Mouse (Mus musculus) CH12.LX (cell line): Measurements from ENCODE around the gene Cap1. TPM values are rescaled to one million over a fixed set of nuclear protein-coding genes. Genes with fewer than 3 reads are reported as not detected.

Experiments used
- DNase-seq: peaks from one replicate; pipeline ENCODE4 v3.0.0-alpha.2; 2013; ENCODE audit errors: extremely low read depth
- H3K27ac ChIP-seq: 2 replicates; pipeline ENCODE4 v1.5.1; 2012; ENCODE audit warnings: low read depth, mild to moderate bottlenecking, control low read depth, moderate library complexity; ENCODE audit not compliant: insufficient read depth
- H3K27me3 ChIP-seq: replicated peaks from 2 replicates; pipeline ENCODE3; 2012; ENCODE audit warnings: inconsistent platforms
- H3K36me3 ChIP-seq, 2 experiments: replicated peaks in 1 of 2; 2 replicates each; pipeline versions ENCODE3 to v1.6.1; 2012; ENCODE audit warnings: inconsistent platforms in 1 of 2, low read length in 1 of 2, mild to moderate bottlenecking in 1 of 2, mixed read lengths in 1 of 2, moderate library complexity in 1 of 2; ENCODE audit not compliant: control insufficient read depth in 1 of 2, insufficient read depth in 1 of 2
- H3K4me1 ChIP-seq, 2 experiments: 2 replicates each; pipeline ENCODE4 v1.6.1; 2012; ENCODE audit warnings: inconsistent platforms in 1 of 2, moderate library complexity in 1 of 2; ENCODE audit not compliant: insufficient read depth in 2 of 2, control insufficient read depth in 1 of 2
- H3K4me2 ChIP-seq: 2 replicates; pipeline ENCODE4 v1.6.1; 2012; ENCODE audit warnings: low read depth, mild to moderate bottlenecking, control low read depth; ENCODE audit not compliant: poor library complexity, insufficient read depth, severe bottlenecking
- H3K4me3 ChIP-seq, 3 experiments: fragments of 150-350 bp in 1 of 3; sonication (generic) in 1 of 3; replicated peaks in 1 of 3; 2 replicates each; pipeline versions ENCODE3 to v1.5.1; 2011 to 2012; ENCODE audit warnings: low read depth in 2 of 3, low read length in 2 of 3, mild to moderate bottlenecking in 2 of 3, moderate library complexity in 2 of 3, control low read depth in 1 of 3, improper control_type of control experiment in 1 of 3, inconsistent platforms in 1 of 3, mixed read lengths in 1 of 3; ENCODE audit not compliant: poor library complexity in 1 of 3
- H3K79me2 ChIP-seq: replicated peaks from 2 replicates; pipeline ENCODE4 v1.6.1; 2012; ENCODE audit warnings: mild to moderate bottlenecking, moderate library complexity; ENCODE audit not compliant: control insufficient read depth, poor library complexity, insufficient read depth, severe bottlenecking; ENCODE audit errors: extremely low read depth
- H3K9ac ChIP-seq: 2 replicates; pipeline ENCODE4 v1.6.1; 2012; ENCODE audit warnings: low read depth, mild to moderate bottlenecking, control low read depth, moderate library complexity; ENCODE audit not compliant: insufficient read depth
- H3K9me3 ChIP-seq: replicated peaks from 2 replicates; pipeline ENCODE3; 2012; ENCODE audit warnings: low read length, inconsistent platforms, mixed read lengths
- CHD1 ChIP-seq: IDR thresholded peaks from 2 replicates; pipeline ENCODE4 v1.6.1; 2012; ENCODE audit warnings: low read depth, low read length, improper control_type of control experiment, inconsistent platforms
- CTCF ChIP-seq, 2 experiments: IDR thresholded peaks in 1 of 2; conservative IDR thresholded peaks in 1 of 2; 2 replicates each; pipeline ENCODE4 v1.5.1; 2011 to 2012; ENCODE audit warnings: low read depth in 2 of 2, low read length in 2 of 2, improper control_type of control experiment in 1 of 2, inconsistent platforms in 1 of 2, mild to moderate bottlenecking in 1 of 2, moderate library complexity in 1 of 2
- ELF1 ChIP-seq: IDR thresholded peaks from 2 replicates; pipeline ENCODE4 v1.6.1; 2014; ENCODE audit warnings: low read depth, mild to moderate bottlenecking, inconsistent platforms, low read length, improper control_type of control experiment
- ETS1 ChIP-seq: conservative IDR thresholded peaks from 2 replicates; pipeline ENCODE4 v1.6.1; 2012; ENCODE audit warnings: low read depth, mild to moderate bottlenecking, inconsistent platforms, low read length, improper control_type of control experiment, moderate library complexity
- GABPA ChIP-seq: IDR thresholded peaks from 2 replicates; pipeline ENCODE4 v1.6.1; 2012; ENCODE audit warnings: low read depth, low read length, improper control_type of control experiment, inconsistent platforms; ENCODE audit not compliant: insufficient replicate concordance
- JUND ChIP-seq: conservative IDR thresholded peaks from 2 replicates; pipeline ENCODE4 v1.6.1; 2011; ENCODE audit warnings: low read depth, low read length, improper control_type of control experiment
- MAZ ChIP-seq: IDR thresholded peaks from 2 replicates; pipeline ENCODE4 v1.6.1; 2012; ENCODE audit warnings: low read depth, mild to moderate bottlenecking, inconsistent platforms, low read length, improper control_type of control experiment, moderate library complexity
- NELFE ChIP-seq: IDR thresholded peaks from 2 replicates; pipeline ENCODE4 v1.6.1; 2011; ENCODE audit warnings: low read depth, low read length, improper control_type of control experiment
- SMC3 ChIP-seq: IDR thresholded peaks from 2 replicates; pipeline ENCODE4 v1.6.1; 2011; ENCODE audit warnings: low read depth, low read length, improper control_type of control experiment
- TBP ChIP-seq: conservative IDR thresholded peaks from 2 replicates; pipeline ENCODE4 v1.6.1; 2011; ENCODE audit warnings: low read depth, low read length, improper control_type of control experiment
- UBTF ChIP-seq: IDR thresholded peaks from 2 replicates; pipeline ENCODE4 v1.6.1; 2012; ENCODE audit warnings: low read depth, mild to moderate bottlenecking, inconsistent platforms, low read length, improper control_type of control experiment, moderate library complexity
- USF1 ChIP-seq: IDR thresholded peaks from 2 replicates; pipeline ENCODE4 v1.6.1; 2014; ENCODE audit warnings: low read depth, mild to moderate bottlenecking, inconsistent platforms, low read length, improper control_type of control experiment
- USF2 ChIP-seq: conservative IDR thresholded peaks from 2 replicates; pipeline ENCODE4 v1.6.1; 2011; ENCODE audit warnings: low read depth, low read length, improper control_type of control experiment
- ZNF384 ChIP-seq: IDR thresholded peaks from 2 replicates; pipeline ENCODE4 v1.6.1; 2012; ENCODE audit warnings: low read depth, low read length, improper control_type of control experiment, inconsistent platforms
- dilution Hi-C: fragments of 300-500 bp; cut with MboI; formaldehyde crosslinking; loops from 2 replicates; pipeline ENCODE4 v1.14.3; 2020; ENCODE audit warnings: low sequenced_read_pairs; ENCODE audit not compliant: extremely low pct_unique_long_range_greater_than_20kb, extremely low pct_ligation_motif_present
- in situ Hi-C: fragments of 300-500 bp; cut with MboI; formaldehyde crosslinking; loops from 3 replicates; pipeline ENCODE4 v1.14.3; 2019; ENCODE audit warnings: low sequenced_read_pairs, low pct_ligation_motif_present, low pct_unique_long_range_greater_than_20kb, mixed read lengths
- polyA plus RNA-seq: library from polyadenylated mRNA; unstranded; fragments of >175 nt; gene quantifications from 2 replicates; pipeline ENCODE4 v1.2.1, GENCODE M21; 2012; ENCODE audit warnings: low read depth; ENCODE audit not compliant: insufficient read length
- total RNA-seq, 2 experiments: library from RNA; depleted of rRNA; stranded (reverse); fragments of 300-350 nt in 1 of 2; fragments of >200 nt in 1 of 2; gene quantifications; 2 replicates each; pipeline ENCODE4 v1.2.3; 2012 to 2014

Gene Cap1
- total and polyA plus RNA-seq, 3 experiments, result 118 to 195 (median 159) TPM

DNA sequence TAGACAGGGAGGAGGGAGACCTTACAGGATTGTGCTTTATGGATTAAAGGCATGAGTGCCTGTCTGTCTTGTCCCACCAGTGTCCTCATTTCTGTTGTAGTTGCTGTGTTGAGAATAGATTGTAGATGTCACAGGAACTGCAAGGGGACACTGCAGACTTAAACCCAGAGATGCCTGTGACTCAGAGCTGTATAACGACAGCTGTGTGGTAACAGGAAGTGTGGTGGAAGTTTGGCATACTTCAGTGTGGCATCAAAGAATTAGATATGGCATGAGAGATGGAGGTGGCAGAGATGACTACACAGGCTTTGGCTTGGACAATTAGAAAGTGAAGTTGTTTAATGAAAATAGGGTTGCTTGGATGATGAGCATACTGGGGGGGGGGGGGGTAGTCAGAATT, 47.4 kb downstream of the Cap1 start:
- Histone ChIP-seq H3K9ac (no peak overlapping the region), H3K27ac (no peak overlapping the region), H3K4me3 (no peak overlapping the region), H3K36me3 (peaks cover 11 to 22% of the 10 kb centered on the region in 2 experiments), H3K4me2 (no peak overlapping the region), H3K4me1 (peaks cover 4 to 36% of the 10 kb centered on the region in 2 experiments; a peak in 3 of 4 replicates), H3K79me2 (peaks cover 6% of the 10 kb centered on the region; the same call in 1 of the 2 replicates), H3K9me3 (no peaks in the 10 kb centered on the region), H3K27me3 (peaks cover 3% of the 10 kb centered on the region)
- in situ Hi-C loops (no loop called here), dilution Hi-C loops (no loop called here)
- TF ChIP-seq TBP, result no peak
- TF ChIP-seq NELFE, result no peak
- TF ChIP-seq MAZ, result no peak
- no peak for TF ChIP-seq JUND
- DNase-seq, result peak; percentile 21

GRCm38 (mm10) chr4:122837994-122838393, 47.9 kb downstream of the Cap1 start:
- Histone ChIP-seq H3K27ac (no peak overlapping the region), H3K79me2 (peaks cover 6% of the 10 kb centered on the region; the same call in 1 of the 2 replicates), H3K4me1 (peaks cover 4 to 36% of the 10 kb centered on the region in 2 experiments; a peak in 3 of 4 replicates), H3K9me3 (no peaks in the 10 kb centered on the region)
- TF ChIP-seq NELFE (no peak), CTCF (conservative IDR thresholded peaks at IDR 0.05 in 1 of 2, IDR thresholded peaks at IDR 0.05 in 1 of 2; ENCODE audit: low read depth in 2 of 2, low read length in 2 of 2) (0 out of 4 replicates have a peak, but pooled peaks of 1 of the 2 experiments have one; percentile 13)
- TF ChIP-seq, all 38 proteins: peak for 1
- DNase-seq, result no peak
- Histone ChIP-seq H3K27me3 (peaks cover 3% of the 10 kb centered on the region), H3K9ac (no peak overlapping the region), H3K4me3 (no peak overlapping the region), H3K4me2 (no peak overlapping the region; the same call in 1 of the 2 replicates), H3K36me3 (peaks cover 11 to 20% of the 10 kb centered on the region in 2 experiments)
- in situ Hi-C loops, result no loop called here
- dilution Hi-C loops, result no loop called here

- TF ChIP-seq USF1 (no peak), CHD1 (no peak), ELF1 (no peak), ZNF384 (no peak), SMC3 (no peak), NELFE (no peak), ETS1 (no peak), MAZ (no peak), GABPA (no peak), USF2 (no peak), UBTF (no peak)
- dilution Hi-C loops, result no loop called here
- in situ Hi-C loops, result no loop called here
Observed at GRCm38 (mm10) chr4:122837180-122837730, 48.6 kb downstream of the Cap1 start.

More at GRCm38 (mm10) chr4:122837180-122837730, 48.6 kb downstream of the Cap1 start:
- no peak for DNase-seq
- H3K4me3 ChIP-seq, result no peak overlapping the region
- peaks cover 4 to 36% of the 10 kb centered on the region in 2 experiments; a peak in 3 of 4 replicates for H3K4me1 ChIP-seq
- no peak overlapping the region for H3K27ac ChIP-seq
- no peak overlapping the region for H3K9ac ChIP-seq
- peaks cover 9 to 15% of the 10 kb centered on the region in 2 experiments for H3K36me3 ChIP-seq
- 0 out of 2 replicates have a peak overlapping the region, but pooled peaks have one; percentile 77 for H3K4me2 ChIP-seq
- peaks cover 3% of the 10 kb centered on the region for H3K27me3 ChIP-seq
- peaks cover 6% of the 10 kb centered on the region; the same call in 1 of the 2 replicates for H3K79me2 ChIP-seq
- H3K9me3 ChIP-seq, result no peaks in the 10 kb centered on the region
